Comparison of ENCODE assay signal across 26 mouse cellular contexts in the genomic region with DNA sequence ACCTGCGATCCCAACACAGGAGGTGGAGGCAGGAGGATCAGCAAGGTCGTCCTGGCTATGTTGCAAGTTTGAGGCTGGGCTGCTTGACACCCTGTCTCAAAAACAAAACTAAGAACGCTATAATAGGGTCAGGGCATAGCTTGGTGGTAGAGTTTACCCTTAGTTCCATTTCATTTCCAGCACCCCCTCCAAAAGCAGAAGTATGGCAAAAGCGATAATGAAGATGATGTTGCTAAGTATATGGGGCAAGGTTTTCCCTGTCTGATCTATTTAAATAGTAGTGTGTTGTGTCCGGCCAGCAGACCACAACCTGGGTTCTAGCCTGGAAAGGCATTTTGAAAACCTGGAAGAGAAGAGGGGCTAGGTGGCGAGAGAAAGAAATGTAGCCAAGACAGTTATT.
"Had no signal": no experiment of that assay in that cellular context is flagged by ENCODE, and none has a peak within 500 bp of the region (broad histone marks: within the 10 kb centered on the region; RNA-seq: fewer than 3 reads in every experiment).

No protein-coding gene starts in this region.

- ATAC-seq: forebrain, embryonic 13.5 days; forebrain, embryonic 14.5 days; forebrain, embryonic 15.5 days; forebrain, embryonic 16.5 days; forebrain, postnatal 0 days had no signal

- DNase-seq: cerebellum, adult 9-11 months; cerebellum, postnatal 10 days; cerebellum, postnatal 14 days; cerebellum, postnatal 25 days; cerebellum, postnatal 36 days; embryo, embryonic 11 days; forebrain, postnatal 0 days; gastrocnemius, adult 2 months; gastrocnemius, postnatal 10 days; gastrocnemius, postnatal 14 days; gastrocnemius, postnatal 25 days; gastrocnemius, postnatal 36 days; heart, adult 18-20 months; heart, adult 2 months had no signal

- H3K9ac ChIP-seq: embryonic facial prominence, embryonic 12.5 days; embryonic facial prominence, embryonic 13.5 days; embryonic facial prominence, embryonic 15.5 days; forebrain, embryonic 12.5 days; forebrain, embryonic 13.5 days; forebrain, embryonic 15.5 days; forebrain, postnatal 0 days had no signal

- H3K9me3 ChIP-seq: embryonic facial prominence, embryonic 12.5 days; embryonic facial prominence, embryonic 13.5 days; embryonic facial prominence, embryonic 15.5 days; forebrain, embryonic 10.5 days; forebrain, embryonic 12.5 days; forebrain, embryonic 13.5 days; forebrain, embryonic 15.5 days; heart, embryonic 10.5 days had no signal

- H3K27ac ChIP-seq: embryonic facial prominence, embryonic 10.5 days; embryonic facial prominence, embryonic 12.5 days; embryonic facial prominence, embryonic 13.5 days; embryonic facial prominence, embryonic 15.5 days; forebrain, embryonic 10.5 days; forebrain, embryonic 12.5 days; forebrain, embryonic 13.5 days; forebrain, embryonic 15.5 days; gastrocnemius, adult 2 months; heart, adult 2 months; heart, embryonic 10.5 days had no signal

- H3K27me3 ChIP-seq: embryonic facial prominence, embryonic 12.5 days; embryonic facial prominence, embryonic 13.5 days; embryonic facial prominence, embryonic 15.5 days; forebrain, embryonic 12.5 days; forebrain, embryonic 13.5 days; forebrain, embryonic 15.5 days had no signal

- H3K4me2 ChIP-seq: embryonic facial prominence, embryonic 12.5 days; embryonic facial prominence, embryonic 13.5 days; embryonic facial prominence, embryonic 15.5 days; forebrain, embryonic 12.5 days; forebrain, embryonic 13.5 days; forebrain, embryonic 15.5 days had no signal

- H3K4me3 ChIP-seq: embryonic facial prominence, embryonic 10.5 days; embryonic facial prominence, embryonic 12.5 days; embryonic facial prominence, embryonic 13.5 days; embryonic facial prominence, embryonic 15.5 days; erythroblast, embryonic 14.5 days; forebrain, embryonic 10.5 days; forebrain, embryonic 12.5 days; forebrain, embryonic 13.5 days; forebrain, embryonic 15.5 days; gastrocnemius, adult 2 months; heart, adult 2 months; heart, embryonic 10.5 days had no signal
